Mouse (Mus musculus) cerebellum, postnatal 4 days (tissue): ENCODE data around the gene Cyp2c66.
"Not testable (repeated sequence)": the region's sequence is repeated elsewhere in the genome, so short reads cannot be mapped to it uniquely, and the experiment has no call there.

ENCODE experiments used
- DNase-seq, 2 experiments: peaks; one replicate each; pipeline ENCODE4 v3.0.0; 2022; ENCODE audit warnings: low spot score in 2 of 2, mixed read lengths in 1 of 2

Gene Cyp2c66

GRCm38 (mm10) chr19:39113644-39114043 is at the start of gene Cyp2c66:
TSS of gene Cyp2c66 (plus strand) at chr19:39113898.
- DNase-seq, result no peak

GRCm38 (mm10) chr19:39098779-39099178 is 14.9 kb upstream of the Cyp2c66 start:
- DNase-seq, result not testable (repeated sequence)

GRCm38 (mm10) chr19:39156836-39157235 is 43.1 kb downstream of the Cyp2c66 start:
- DNase-seq, result not testable (repeated sequence)
